Mouse (Mus musculus): Measurements from ENCODE around the gene Nr1h4. TPM values are rescaled to one million over a fixed set of nuclear protein-coding genes. Genes with fewer than 3 reads are reported as not detected.

The Nr1h4 gene
- polyA plus RNA-seq, 1 experiment from 2014 or later: not detected

DNA sequence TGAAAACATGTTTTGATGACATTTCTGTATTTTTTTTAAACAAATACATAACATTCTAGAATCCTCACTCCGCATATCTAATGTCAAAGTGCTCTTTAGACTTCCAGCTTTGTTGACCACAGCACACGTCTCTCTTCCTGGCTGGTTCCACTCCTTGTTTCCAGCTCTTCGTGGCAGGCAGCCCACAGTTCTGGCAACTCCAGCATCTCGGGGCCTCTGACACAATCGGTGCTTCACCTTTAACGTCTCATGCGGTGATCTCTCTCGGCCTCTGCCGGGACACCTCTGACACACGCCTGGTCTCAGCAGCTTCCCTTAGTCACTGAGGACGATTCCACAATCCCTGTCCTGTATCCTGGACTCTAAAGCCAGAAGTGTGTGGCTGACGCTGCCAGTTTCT is 95.4 kb downstream of the Nr1h4 start:
- Histone ChIP-seq H3K4me3 (no peak overlapping the region), H3K4me2 (replicated peaks) (no peak overlapping the region), H3K9me3 (no peaks in the 10 kb centered on the region), H3K36me3 (peaks cover 5% of the 10 kb centered on the region; the same call in 1 of the 2 replicates), H3K9ac (no peak overlapping the region), H3K27me3 (no peaks in the 10 kb centered on the region), H3K4me1 (peaks cover 14% of the 10 kb centered on the region), H3K27ac (no peak overlapping the region)
- no peak for ATAC-seq (ENCODE audit: low FRiP score, low read depth)
- WGBS: 85% methylated on average over 12 of the region's 12 CpGs

DNA sequence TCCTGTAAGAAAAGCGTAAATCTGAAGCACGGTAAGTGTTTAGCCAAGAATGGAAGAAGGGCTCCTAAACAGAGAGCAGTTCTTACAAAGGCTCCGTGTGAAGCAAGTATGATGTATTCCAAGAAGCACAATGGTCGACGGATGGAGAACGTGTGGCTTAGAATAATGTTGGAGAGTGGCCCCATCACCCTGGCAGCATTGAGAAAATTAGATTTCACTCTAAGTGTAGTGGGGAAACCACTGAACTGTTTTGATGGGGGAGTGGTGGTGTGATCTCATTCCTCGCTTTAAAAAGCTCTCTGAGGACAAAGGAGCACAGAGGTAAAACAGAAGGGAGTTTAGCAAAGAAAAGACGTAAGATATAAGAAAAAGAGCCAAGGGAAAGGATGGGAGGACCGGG is 95.9 kb downstream of the Nr1h4 start:
- no peak overlapping the region for H3K4me3 ChIP-seq
- ATAC-seq (ENCODE audit: low FRiP score, low read depth): no peak
- peaks cover 9% of the 10 kb centered on the region for H3K4me1 ChIP-seq
- H3K27ac ChIP-seq: no peak overlapping the region
- H3K27me3 ChIP-seq: no peaks in the 10 kb centered on the region
- no peaks in the 10 kb centered on the region for H3K9me3 ChIP-seq
- WGBS: 81% methylated on average over 9 of the region's 9 CpGs
- no peak overlapping the region for H3K9ac ChIP-seq
- peaks cover 5% of the 10 kb centered on the region; the same call in 1 of the 2 replicates for H3K36me3 ChIP-seq
- no peak overlapping the region for H3K4me2 ChIP-seq (replicated peaks)

DNA sequence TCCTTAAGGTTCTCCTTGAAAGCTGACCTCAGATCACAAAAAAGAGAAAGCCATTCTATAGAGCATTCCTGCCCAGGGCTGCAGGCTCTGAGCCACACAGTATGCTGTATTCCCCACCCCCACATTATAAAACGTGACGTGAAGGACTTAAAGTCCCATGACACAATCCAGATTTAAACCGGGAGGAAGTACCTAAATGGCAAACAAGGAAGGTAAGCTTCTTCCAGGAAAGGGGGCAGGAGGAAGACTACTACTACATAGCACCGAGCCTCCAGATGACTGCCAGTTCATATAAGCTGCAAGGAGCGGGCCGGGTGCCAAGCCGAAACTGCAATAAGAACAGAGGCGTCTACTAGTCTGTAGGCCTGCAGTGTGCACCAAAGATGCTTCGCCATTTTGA is 97.5 kb downstream of the Nr1h4 start:
- peaks cover 8% of the 10 kb centered on the region for H3K4me1 ChIP-seq
- H3K9me3 ChIP-seq: no peaks in the 10 kb centered on the region
- no peak overlapping the region; the same call in 1 of the 2 replicates for H3K27ac ChIP-seq
- no peak overlapping the region for H3K4me3 ChIP-seq
- no peak overlapping the region for H3K4me2 ChIP-seq (replicated peaks)
- peak; percentile 34; the same call in 1 of the 2 replicates for ATAC-seq (ENCODE audit: low FRiP score, low read depth)
- no peaks in the 10 kb centered on the region for H3K27me3 ChIP-seq
- 59% methylated on average over 9 of the region's 9 CpGs for WGBS
- no peak overlapping the region for H3K9ac ChIP-seq
- no peaks in the 10 kb centered on the region for H3K36me3 ChIP-seq

DNA sequence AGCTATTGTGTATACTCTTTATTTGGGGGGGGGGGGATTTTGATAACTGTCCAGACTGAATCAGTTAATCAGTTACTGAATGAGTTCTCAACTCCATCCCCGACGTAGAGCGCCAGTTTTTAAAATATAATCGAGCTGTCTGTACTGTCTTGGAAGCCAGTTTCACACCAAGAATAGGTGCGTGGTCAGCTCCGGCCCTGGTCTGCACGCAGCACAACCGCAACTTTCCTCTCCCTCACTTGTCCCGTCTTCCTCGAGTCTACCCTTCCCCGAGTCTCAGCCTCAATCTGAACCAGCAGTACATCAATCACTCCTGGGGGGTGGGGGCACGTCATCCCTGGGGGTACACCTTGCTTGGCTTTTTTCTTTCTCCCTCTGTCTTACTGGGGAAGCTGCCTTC is 98.0 kb downstream of the Nr1h4 start:
- WGBS: 88% methylated on average over 12 of the region's 12 CpGs
- no peak overlapping the region; the same call in 1 of the 2 replicates for H3K27ac ChIP-seq
- H3K36me3 ChIP-seq: 0 out of 2 replicates have a peak, but pooled peaks cover 3% of the 10 kb centered on the region
- H3K4me3 ChIP-seq: no peak overlapping the region
- ATAC-seq (ENCODE audit: low FRiP score, low read depth): no peak
- no peak overlapping the region for H3K4me2 ChIP-seq (replicated peaks)
- H3K27me3 ChIP-seq: no peaks in the 10 kb centered on the region
- H3K4me1 ChIP-seq: peaks cover 8% of the 10 kb centered on the region
- H3K9me3 ChIP-seq: no peaks in the 10 kb centered on the region
- no peak overlapping the region for H3K9ac ChIP-seq

DNA sequence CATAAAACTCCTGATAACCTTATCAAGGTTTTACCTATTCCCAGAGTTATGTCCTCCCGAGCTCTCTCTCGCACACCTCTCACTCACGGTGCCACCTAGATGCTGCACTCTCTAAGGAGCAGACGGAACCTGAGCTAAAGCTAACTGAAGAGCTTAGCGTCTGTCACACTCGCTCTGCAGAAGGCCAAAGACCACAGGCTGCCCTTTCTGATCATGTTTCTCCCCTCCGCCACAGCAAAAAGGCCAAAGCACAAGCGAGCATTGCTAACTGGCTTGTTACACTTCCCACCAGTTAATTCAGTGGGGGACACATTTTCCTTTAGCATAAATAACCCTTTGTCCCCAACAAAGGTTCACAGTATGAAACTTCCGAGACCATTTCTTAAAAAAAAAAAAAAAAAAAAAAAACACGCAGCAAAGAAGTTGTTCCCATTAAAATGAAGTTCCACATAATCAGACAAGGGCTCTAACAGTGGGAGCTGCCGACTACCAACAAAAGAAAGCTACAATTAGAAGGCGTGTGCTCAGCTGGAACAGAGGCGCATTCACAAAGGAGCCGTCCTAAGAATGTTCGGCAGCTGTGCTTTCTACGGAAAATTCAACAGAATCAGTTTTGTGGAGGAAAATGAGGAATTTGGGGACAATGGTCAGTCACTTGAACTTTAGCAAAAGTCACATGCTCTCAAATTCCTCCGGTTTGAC is 98.7 kb downstream of the Nr1h4 start:
- 75% methylated on average over 17 of the region's 17 CpGs for WGBS
- 0 out of 2 replicates have a peak, but pooled peaks cover 3% of the 10 kb centered on the region for H3K36me3 ChIP-seq
- peaks cover 8% of the 10 kb centered on the region for H3K4me1 ChIP-seq
- H3K27me3 ChIP-seq: no peaks in the 10 kb centered on the region
- no peak overlapping the region for H3K4me2 ChIP-seq (replicated peaks)
- H3K9ac ChIP-seq: no peak overlapping the region
- 0 out of 2 replicates have a peak overlapping the region, but pooled peaks have one; percentile 10 for H3K27ac ChIP-seq
- H3K9me3 ChIP-seq: no peaks in the 10 kb centered on the region
- ATAC-seq (ENCODE audit: low FRiP score, low read depth): no peak
- no peak overlapping the region for H3K4me3 ChIP-seq

DNA sequence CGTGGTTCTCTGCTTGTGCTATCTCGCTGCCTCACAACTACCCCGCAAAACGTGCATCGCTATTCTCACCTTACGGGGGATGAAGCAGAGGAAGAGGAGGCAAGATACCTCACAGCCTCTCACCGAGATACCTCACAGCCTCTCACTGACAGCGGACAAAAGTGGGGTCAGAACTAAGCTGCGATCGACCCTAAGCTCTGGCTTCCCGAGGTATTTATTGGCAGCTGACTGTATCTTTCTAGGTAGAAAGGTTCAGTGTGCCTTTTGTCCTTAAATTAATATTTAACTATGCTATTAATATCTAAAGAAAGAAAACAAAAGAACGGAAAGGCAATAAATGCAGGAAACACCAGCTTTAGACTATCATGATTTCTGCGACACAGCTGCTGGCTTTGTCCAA is 100.6 kb downstream of the Nr1h4 start:
- no peak overlapping the region for H3K4me2 ChIP-seq (replicated peaks)
- no peak for ATAC-seq (ENCODE audit: low FRiP score, low read depth)
- H3K9ac ChIP-seq: no peak overlapping the region
- H3K27me3 ChIP-seq: no peaks in the 10 kb centered on the region
- H3K36me3 ChIP-seq: peaks cover 15% of the 10 kb centered on the region
- H3K4me1 ChIP-seq: peaks cover 8% of the 10 kb centered on the region
- 93% methylated on average over 13 of the region's 13 CpGs for WGBS
- no peaks in the 10 kb centered on the region for H3K9me3 ChIP-seq
- no peak overlapping the region for H3K27ac ChIP-seq
- H3K4me3 ChIP-seq: no peak overlapping the region

DNA sequence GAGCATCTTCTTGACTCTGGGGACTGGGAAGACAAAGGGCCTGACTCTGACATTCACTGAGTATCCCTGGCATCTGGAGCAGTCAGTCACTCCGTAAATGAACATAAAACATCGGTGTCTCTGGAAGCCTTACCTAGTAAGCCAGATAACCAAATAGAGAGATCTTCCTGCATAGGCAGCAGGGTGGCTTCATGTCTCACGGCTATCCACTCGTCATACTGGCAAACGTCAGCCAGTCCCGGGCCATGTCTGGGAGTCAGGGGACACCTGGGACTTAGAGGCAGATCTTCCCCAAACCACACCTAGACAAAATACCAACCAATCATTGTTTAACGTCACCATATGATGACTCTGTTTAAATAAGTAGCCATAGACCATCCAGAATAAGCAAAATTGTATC is 102.6 kb downstream of the Nr1h4 start:
- no peak overlapping the region for H3K9ac ChIP-seq
- peaks cover 25% of the 10 kb centered on the region for H3K36me3 ChIP-seq
- WGBS: 88% methylated on average over 7 of the region's 7 CpGs
- no peak for ATAC-seq (ENCODE audit: low FRiP score, low read depth)
- no peak overlapping the region for H3K4me3 ChIP-seq
- H3K27me3 ChIP-seq: no peaks in the 10 kb centered on the region
- no peaks in the 10 kb centered on the region for H3K9me3 ChIP-seq
- no peak overlapping the region for H3K27ac ChIP-seq
- peaks cover 3% of the 10 kb centered on the region for H3K4me1 ChIP-seq
- no peak overlapping the region for H3K4me2 ChIP-seq (replicated peaks)

DNA sequence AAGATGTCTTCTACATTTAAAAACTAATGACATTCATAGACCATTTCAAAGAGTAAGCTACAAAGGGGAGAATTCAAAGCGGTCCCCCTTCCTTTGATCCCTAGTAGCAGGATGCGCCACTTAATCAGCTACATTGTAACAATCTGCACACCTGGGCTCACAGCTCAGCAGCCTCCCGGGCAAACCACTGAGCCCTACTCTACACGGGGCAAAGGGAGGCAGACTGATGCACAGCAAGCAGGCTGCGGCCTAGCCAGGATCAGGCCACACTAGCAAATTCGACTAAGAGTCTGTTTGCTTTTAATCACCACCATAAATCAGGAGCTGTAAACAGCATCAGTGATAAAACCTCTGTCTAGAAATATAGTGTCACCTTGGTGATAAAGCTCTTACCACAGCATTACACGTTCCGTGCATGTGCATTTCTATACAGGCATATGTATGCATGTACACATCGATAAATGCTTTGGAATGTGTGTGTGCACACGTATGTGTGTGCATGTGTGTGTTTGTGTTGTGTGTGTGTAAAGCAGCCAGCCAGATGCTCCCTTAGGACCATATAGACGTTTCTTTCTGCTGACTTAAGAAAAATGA is 108.5 kb downstream of the Nr1h4 start:
- no peak overlapping the region for H3K27ac ChIP-seq
- no peak overlapping the region for H3K4me2 ChIP-seq (replicated peaks)
- H3K4me1 ChIP-seq: no peaks in the 10 kb centered on the region
- H3K4me3 ChIP-seq: no peak overlapping the region
- H3K9ac ChIP-seq: no peak overlapping the region
- H3K9me3 ChIP-seq: no peaks in the 10 kb centered on the region
- H3K36me3 ChIP-seq: peaks cover 43% of the 10 kb centered on the region
- no peaks in the 10 kb centered on the region for H3K27me3 ChIP-seq
- ATAC-seq (ENCODE audit: low FRiP score, low read depth): no peak
- WGBS: 74% methylated on average over 11 of the region's 11 CpGs

DNA sequence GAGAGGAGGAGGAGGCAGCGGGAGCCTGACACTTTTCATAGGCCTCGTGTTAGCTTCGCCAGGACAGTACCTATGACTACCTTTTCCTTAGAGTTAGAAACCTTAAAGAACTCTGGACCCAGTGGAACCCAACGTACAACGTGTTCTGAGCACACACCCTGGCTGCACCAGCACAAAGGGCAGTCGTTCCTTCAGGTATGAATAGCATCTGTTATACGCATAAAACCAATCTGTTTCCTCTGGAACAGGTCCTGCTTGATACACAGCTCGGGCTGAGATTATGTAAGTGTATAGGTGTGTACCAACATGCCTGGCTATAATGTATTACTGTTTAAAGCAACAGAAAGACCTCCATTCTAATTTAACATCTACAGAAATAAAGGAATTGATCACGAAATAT is 109.2 kb downstream of the Nr1h4 start:
- H3K36me3 ChIP-seq: peaks cover 43% of the 10 kb centered on the region
- no peaks in the 10 kb centered on the region for H3K4me1 ChIP-seq
- no peaks in the 10 kb centered on the region for H3K27me3 ChIP-seq
- no peak overlapping the region for H3K4me2 ChIP-seq (replicated peaks)
- ATAC-seq (ENCODE audit: low FRiP score, low read depth): no peak
- no peak overlapping the region for H3K4me3 ChIP-seq
- WGBS: 89% methylated on average over 9 of the region's 9 CpGs
- H3K9me3 ChIP-seq: no peaks in the 10 kb centered on the region
- no peak overlapping the region for H3K27ac ChIP-seq
- H3K9ac ChIP-seq: no peak overlapping the region

DNA sequence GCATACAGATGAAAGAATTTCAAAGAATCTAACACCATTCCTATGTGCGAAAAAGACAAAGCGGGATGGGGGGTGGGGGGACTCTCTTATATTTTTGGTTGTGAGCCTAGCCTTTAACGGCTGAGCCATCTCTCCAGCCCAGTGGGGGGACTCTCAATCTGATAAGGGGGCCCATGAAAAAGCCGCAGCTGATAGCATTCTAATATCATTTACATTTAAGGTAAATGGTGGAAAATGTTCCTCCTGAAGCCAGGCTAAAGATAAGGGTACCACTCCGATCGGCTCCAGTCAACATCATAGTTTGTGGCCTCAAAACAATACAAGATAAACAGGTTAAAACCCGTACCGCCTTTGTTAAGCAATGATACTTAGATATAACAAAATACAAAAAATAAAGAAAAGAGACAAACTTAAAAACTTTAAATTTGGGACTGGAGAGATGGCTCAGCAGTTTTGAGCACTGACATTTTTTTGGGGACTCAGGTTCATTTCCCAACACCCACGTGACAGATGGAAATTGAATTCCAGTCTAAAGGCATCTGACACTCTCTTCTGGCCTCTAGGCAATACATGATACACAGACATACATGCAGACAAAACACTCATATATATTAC is 110.1 kb downstream of the Nr1h4 start:
- H3K27ac ChIP-seq: no peak overlapping the region
- no peak for ATAC-seq (ENCODE audit: low FRiP score, low read depth)
- H3K27me3 ChIP-seq: no peaks in the 10 kb centered on the region
- H3K4me1 ChIP-seq: no peaks in the 10 kb centered on the region
- H3K9ac ChIP-seq: no peak overlapping the region
- no peaks in the 10 kb centered on the region for H3K9me3 ChIP-seq
- H3K36me3 ChIP-seq: peaks cover 36% of the 10 kb centered on the region
- H3K4me2 ChIP-seq (replicated peaks): no peak overlapping the region
- WGBS: 92% methylated on average over 9 of the region's 9 CpGs
- H3K4me3 ChIP-seq: no peak overlapping the region

DNA sequence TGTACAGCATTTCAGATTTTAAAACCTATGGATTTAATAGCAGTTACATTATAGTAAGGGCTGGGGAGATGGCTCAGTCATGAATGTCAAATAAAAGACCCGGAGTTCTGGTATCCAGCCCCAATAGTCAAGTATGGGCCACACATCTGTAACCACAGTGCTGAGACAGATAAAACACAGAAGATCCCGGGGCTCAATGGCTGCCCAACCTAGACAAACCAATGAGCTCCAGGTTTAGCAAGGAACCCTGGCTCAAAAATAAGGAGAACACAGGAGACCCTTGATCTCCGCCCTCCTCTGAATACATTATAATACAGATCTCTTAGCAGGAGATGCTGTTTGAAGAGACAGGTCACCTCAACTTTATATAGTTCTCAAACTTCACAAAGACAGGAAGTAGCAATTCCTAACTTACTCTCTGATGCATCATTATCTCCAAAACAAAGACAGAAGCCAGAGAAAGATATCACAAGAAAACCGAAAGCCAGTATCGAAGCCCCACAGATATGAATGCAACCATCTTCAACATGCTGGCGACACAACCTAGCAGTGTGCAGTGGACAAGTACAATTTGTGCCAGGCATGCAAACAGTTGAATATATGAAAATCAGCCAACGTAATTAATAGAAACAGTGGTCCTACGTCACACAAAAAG is 110.8 kb downstream of the Nr1h4 start:
- no peak for ATAC-seq (ENCODE audit: low FRiP score, low read depth)
- no peak overlapping the region for H3K4me2 ChIP-seq (replicated peaks)
- H3K4me1 ChIP-seq: no peaks in the 10 kb centered on the region
- H3K27ac ChIP-seq: no peak overlapping the region
- H3K27me3 ChIP-seq: no peaks in the 10 kb centered on the region
- H3K4me3 ChIP-seq: no peak overlapping the region
- no peak overlapping the region for H3K9ac ChIP-seq
- H3K36me3 ChIP-seq: peaks cover 35% of the 10 kb centered on the region
- no peaks in the 10 kb centered on the region for H3K9me3 ChIP-seq
- WGBS: 93% methylated on average over 8 of the region's 8 CpGs

DNA sequence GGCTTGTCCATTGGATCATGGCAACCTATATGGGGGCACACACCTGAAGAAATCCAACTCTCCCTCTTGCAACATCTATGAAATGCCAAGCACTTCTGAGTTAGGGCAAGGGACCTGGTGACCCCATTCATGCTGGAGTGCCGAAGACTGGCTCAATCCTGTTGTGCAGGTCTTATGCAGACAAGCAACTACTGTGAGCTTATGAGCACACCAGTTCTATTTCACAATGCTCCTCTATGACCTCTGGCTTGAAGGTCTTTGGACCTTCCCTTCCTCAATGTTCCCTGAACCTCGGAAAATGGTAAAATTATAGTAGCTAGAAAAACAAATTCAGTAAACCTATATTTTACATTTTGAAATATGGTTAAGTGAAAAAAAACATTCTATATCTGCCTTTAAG is 115.4 kb downstream of the Nr1h4 start:
- Histone ChIP-seq H3K27me3 (no peaks in the 10 kb centered on the region), H3K4me3 (no peak overlapping the region), H3K9ac (no peak overlapping the region), H3K4me2 (replicated peaks) (no peak overlapping the region), H3K27ac (no peak overlapping the region), H3K9me3 (no peaks in the 10 kb centered on the region), H3K4me1 (no peaks in the 10 kb centered on the region), H3K36me3 (peaks cover 45% of the 10 kb centered on the region)
- 99% methylated on average over 2 of the region's 2 CpGs for WGBS
- ATAC-seq (ENCODE audit: low FRiP score, low read depth): no peak

Data from limb, embryonic 13.5 days (tissue).